Mouse (Mus musculus) cortical plate, adult 2 months (tissue): ENCODE data around the gene Nupr1.

Source experiments
- CTCF ChIP-seq: fragments of 200-500 bp; IDR thresholded peaks from 2 replicates; pipeline ENCODE4 v1.5.1; 2011; ENCODE audit warnings: mild to moderate bottlenecking, control low read depth, low read length; ENCODE audit not compliant: insufficient read depth; ENCODE audit errors: extremely low read depth
- POLR2A ChIP-seq: fragments of 200-500 bp; IDR thresholded peaks from 2 replicates; pipeline ENCODE4 v1.6.1; 2011; ENCODE audit warnings: mild to moderate bottlenecking, low read length, control low read depth; ENCODE audit not compliant: insufficient read depth; ENCODE audit errors: extremely low read depth

GRCm38 (mm10) chr7:126621452-126622359 lies 9.0 kb downstream of the Nupr1 start:
- TF ChIP-seq CTCF: no peak
- TF ChIP-seq POLR2A: no peak
